Mouse (Mus musculus): ENCODE results near the gene Slc16a13. TPM values are rescaled to one million over a fixed set of nuclear protein-coding genes. Genes with fewer than 3 reads are reported as not detected.
A peak's percentile ranks its signal among the peaks of the same experiment; 100 is the strongest.

The Slc16a13 gene
- polyA plus RNA-seq, 1 experiment from 2014 or later, result 9.4 TPM

DNA sequence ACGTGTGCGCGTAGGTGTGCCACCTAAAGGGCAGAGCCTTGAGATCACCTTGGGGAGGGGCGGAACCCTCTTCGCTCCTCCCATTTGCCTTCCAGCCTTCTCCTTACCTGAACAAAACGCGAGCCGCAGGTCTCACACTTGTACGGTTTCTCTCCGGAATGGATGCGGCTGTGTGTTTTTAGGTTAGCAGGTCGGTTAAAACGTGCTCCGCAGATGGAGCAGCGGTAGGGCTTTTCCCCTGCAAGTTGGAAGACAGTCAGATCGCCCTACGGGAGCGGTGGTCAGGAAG is 5.7 kb upstream of the Slc16a13 start:
- H3K27ac ChIP-seq (ENCODE audit: low read length), result peak overlapping the region; percentile 43; the same call in 1 of the 2 replicates

DNA sequence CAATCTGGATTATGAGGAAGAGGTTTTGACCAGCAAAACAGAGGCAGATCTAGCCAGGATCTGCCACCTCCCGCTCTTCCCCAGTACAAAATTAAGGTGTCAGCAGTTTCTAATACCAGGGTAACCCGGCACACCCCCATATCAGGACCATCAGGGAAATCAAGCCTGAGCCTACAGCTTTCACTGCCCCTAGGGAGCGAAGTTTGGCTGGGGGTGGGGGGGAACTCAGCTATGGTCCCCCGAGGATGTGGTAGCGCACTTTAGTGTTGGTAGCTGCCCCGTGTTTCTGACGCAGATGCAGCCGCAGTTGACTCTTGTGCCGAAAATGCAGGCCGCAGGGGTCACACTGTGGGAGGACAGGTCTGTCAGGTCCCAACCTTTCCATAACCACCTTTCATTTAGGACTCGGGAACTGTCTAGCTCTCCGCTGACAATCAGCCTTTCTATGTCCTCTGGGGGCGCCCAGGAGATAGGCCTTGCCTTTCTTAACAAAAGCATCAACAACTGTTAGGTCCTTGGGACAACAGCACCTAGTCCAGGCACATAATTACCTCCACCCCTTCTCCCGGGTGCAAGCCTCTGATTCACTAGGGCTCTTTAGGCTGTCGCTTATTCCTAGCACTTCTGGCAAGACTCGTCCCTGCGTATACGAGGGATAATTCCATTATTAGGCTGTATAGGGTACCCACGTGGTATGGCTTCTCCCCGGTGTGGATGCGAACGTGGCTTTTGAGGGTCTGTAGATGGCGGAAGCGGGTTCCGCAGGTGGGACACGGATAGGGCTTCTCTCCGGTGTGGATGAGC is 5.1 kb upstream of the Slc16a13 start:
- Histone ChIP-seq H3K9me3 (replicated peaks; ENCODE audit: control insufficient read depth, low read length) (no peaks in the 10 kb centered on the region), H3K9ac (ENCODE audit: low read length) (peak overlapping the region; percentile 60), H3K27me3 (ENCODE audit: control insufficient read depth, insufficient read depth, low read length) (peaks cover 19% of the 10 kb centered on the region; the same call in 1 of the 2 replicates), H3K36me3 (ENCODE audit: control insufficient read depth, insufficient read depth, low read length) (no peaks in the 10 kb centered on the region), H3K4me2 (ENCODE audit: low read depth, low read length) (peak overlapping the region; percentile 55), H3K4me3 (replicated peaks; ENCODE audit: low read length) (peak overlapping the region; percentile 40), H3K4me1 (ENCODE audit: control insufficient read depth, insufficient read depth, low read length) (peaks cover 28% of the 10 kb centered on the region), H3K27ac (ENCODE audit: low read length) (peak overlapping the region; percentile 43; the same call in 1 of the 2 replicates)
- WGBS, result 31% methylated on average over 27 of the region's 27 CpGs
- no peak for ATAC-seq (ENCODE audit: insufficient read depth, low FRiP score)

More for the DNA sequence above, 5.7 kb upstream of the Slc16a13 start:
- peaks cover 19% of the 10 kb centered on the region; the same call in 1 of the 2 replicates for H3K27me3 ChIP-seq (ENCODE audit: control insufficient read depth, insufficient read depth, low read length)
- peak overlapping the region; percentile 60 for H3K9ac ChIP-seq (ENCODE audit: low read length)
- H3K4me1 ChIP-seq (ENCODE audit: control insufficient read depth, insufficient read depth, low read length), result peaks cover 27% of the 10 kb centered on the region
- no peaks in the 10 kb centered on the region for H3K36me3 ChIP-seq (ENCODE audit: control insufficient read depth, insufficient read depth, low read length)
- peak overlapping the region; percentile 55 for H3K4me2 ChIP-seq (ENCODE audit: low read depth, low read length)
- peak overlapping the region; percentile 40 for H3K4me3 ChIP-seq (replicated peaks; ENCODE audit: low read length)
- whole genome bisulfite sequencing, result 14% methylated on average over 18 of the region's 18 CpGs
- no peaks in the 10 kb centered on the region for H3K9me3 ChIP-seq (replicated peaks; ENCODE audit: control insufficient read depth, low read length)
- 0 out of 2 replicates have a peak, but pooled peaks have one; percentile 9 for ATAC-seq (ENCODE audit: insufficient read depth, low FRiP score)

DNA sequence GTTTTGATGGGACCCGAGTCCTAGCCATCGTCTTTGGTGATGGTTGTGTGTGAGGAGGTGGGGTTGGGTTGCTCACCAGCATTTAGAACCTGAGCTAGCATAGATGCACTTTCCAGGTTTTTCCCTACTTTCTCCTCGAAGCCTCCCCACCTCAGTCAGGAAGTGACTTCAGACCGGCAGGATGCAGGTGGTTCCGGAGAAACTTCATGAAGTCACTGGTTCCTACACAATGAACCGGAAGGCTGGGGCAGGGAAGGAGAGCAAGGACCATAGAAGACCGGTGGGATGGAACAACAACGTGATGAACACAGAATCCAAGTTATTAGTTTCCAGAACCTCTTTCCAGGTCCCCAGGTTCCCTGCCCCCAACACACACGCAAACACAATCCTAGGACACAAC is 2.9 kb upstream of the Slc16a13 start:
- Histone ChIP-seq H3K4me1 (ENCODE audit: control insufficient read depth, insufficient read depth, low read length) (peaks cover 27% of the 10 kb centered on the region), H3K4me3 (replicated peaks; ENCODE audit: low read length) (no peak overlapping the region), H3K4me2 (ENCODE audit: low read depth, low read length) (no peak overlapping the region), H3K36me3 (ENCODE audit: control insufficient read depth, insufficient read depth, low read length) (no peaks in the 10 kb centered on the region), H3K27me3 (ENCODE audit: control insufficient read depth, insufficient read depth, low read length) (peaks cover 13% of the 10 kb centered on the region; the same call in 1 of the 2 replicates), H3K27ac (ENCODE audit: low read length) (peak overlapping the region; percentile 48; the same call in 1 of the 2 replicates), H3K9me3 (replicated peaks; ENCODE audit: control insufficient read depth, low read length) (no peaks in the 10 kb centered on the region), H3K9ac (ENCODE audit: low read length) (no peak overlapping the region)
- 74% methylated on average over 9 of the region's 9 CpGs for WGBS
- ATAC-seq (ENCODE audit: insufficient read depth, low FRiP score), result no peak

DNA sequence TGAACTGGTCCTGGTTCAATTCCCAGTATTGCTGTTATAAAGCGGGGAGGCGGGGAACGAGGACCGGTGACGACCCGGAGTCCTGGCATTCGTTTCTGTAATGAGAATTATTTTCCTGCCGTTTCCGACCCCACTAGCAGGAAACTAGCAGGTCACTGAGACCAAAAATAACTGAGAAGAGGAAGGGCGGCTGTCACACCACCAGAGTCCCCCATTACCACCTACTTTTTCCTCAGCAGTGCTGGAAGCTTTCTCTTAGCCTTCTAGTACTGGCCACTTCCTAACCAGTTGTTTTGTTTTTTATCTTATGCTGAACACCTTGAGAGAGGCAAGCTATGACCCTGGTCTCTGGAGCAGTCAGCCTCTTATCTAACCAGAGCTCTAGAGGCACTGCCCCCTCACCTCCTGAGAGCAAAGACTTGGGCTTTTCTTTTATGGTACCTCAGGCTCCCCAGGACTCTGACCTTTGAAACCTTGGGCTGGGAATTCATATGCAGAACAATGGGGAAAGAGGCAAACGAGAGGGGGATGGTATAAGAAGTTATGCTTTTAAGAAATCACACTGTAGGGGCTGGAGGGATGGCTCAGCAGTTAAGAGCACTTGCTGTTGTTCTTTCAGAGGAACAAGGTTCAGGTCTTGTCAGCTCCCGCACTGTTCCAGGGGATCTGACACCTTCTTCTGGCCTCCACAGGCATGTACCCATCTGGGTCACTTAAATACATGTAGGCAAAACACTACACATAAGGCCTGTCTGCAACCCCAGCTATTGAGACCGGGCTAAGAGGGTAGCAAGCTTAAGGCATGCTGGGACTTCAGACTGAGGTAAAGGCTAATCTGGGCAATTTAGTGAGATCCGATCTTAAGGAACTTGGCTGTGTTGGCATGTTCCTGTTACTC is 988 bp upstream of the Slc16a13 start:
- no peak for ATAC-seq (ENCODE audit: insufficient read depth, low FRiP score)
- 16% methylated on average over 14 of the region's 14 CpGs for WGBS

DNA sequence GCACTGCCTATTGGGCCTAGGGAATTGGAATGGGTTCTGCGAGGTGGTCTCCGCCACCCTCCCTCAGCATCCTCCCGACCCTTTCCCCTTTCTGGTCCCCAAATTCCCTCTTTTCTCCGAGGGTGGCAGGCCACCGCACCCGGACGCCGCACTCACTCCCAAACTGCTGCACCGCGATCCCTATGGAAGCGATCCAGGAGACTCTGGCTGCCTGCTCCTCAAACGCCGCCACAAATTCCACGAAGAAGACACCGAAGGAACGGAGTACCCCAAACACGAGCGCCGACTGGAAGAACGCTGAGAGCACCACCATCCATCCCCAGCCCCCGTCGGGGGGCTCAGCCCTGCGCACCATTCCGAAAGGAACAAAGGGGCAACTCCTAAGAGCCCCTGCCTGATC is 541 bp downstream of the Slc16a13 start:
- 2% methylated on average over 24 of the region's 24 CpGs for WGBS

More for the DNA sequence above, 988 bp upstream of the Slc16a13 start:
- Histone ChIP-seq H3K4me2 (ENCODE audit: low read depth, low read length) (peak overlapping the region; percentile 99), H3K4me1 (ENCODE audit: control insufficient read depth, insufficient read depth, low read length) (peaks cover 17% of the 10 kb centered on the region), H3K36me3 (ENCODE audit: control insufficient read depth, insufficient read depth, low read length) (no peaks in the 10 kb centered on the region), H3K4me3 (replicated peaks; ENCODE audit: low read length) (peak overlapping the region; percentile 61), H3K27ac (ENCODE audit: low read length) (peak overlapping the region; percentile 90), H3K9me3 (replicated peaks; ENCODE audit: control insufficient read depth, low read length) (no peaks in the 10 kb centered on the region), H3K9ac (ENCODE audit: low read length) (peak overlapping the region; percentile 85), H3K27me3 (ENCODE audit: control insufficient read depth, insufficient read depth, low read length) (peaks cover 11% of the 10 kb centered on the region; the same call in 1 of the 2 replicates)

DNA sequence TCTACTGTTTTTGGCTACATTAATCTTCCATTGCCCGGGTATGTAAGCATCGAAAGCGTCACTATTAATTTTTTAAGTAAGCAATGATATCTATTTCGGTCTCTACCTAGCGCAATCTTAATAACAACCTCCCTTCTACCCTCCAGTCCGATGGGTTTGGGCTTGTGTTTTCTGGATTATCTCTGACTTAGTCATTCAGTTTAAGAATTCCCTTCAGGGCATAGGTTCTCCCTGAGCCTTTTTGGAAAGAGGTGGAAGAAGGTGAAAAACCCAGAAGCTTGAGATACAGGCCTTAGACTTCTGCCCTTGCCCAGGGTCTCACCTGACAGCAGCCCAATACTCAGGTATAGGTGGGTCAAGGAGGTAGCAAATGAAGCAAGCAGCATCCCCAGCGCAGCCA is 991 bp downstream of the Slc16a13 start:
- no peaks in the 10 kb centered on the region for H3K36me3 ChIP-seq (ENCODE audit: control insufficient read depth, insufficient read depth, low read length)
- H3K27ac ChIP-seq (ENCODE audit: low read length), result peak overlapping the region; percentile 89; the same call in 1 of the 2 replicates
- peak overlapping the region; percentile 61 for H3K4me3 ChIP-seq (replicated peaks; ENCODE audit: low read length)
- no peak for ATAC-seq (ENCODE audit: insufficient read depth, low FRiP score)
- peak overlapping the region; percentile 85 for H3K9ac ChIP-seq (ENCODE audit: low read length)
- peaks cover 17% of the 10 kb centered on the region for H3K27me3 ChIP-seq (ENCODE audit: control insufficient read depth, insufficient read depth, low read length)
- peak overlapping the region; percentile 99 for H3K4me2 ChIP-seq (ENCODE audit: low read depth, low read length)
- H3K4me1 ChIP-seq (ENCODE audit: control insufficient read depth, insufficient read depth, low read length), result peaks cover 13% of the 10 kb centered on the region
- no peaks in the 10 kb centered on the region for H3K9me3 ChIP-seq (replicated peaks; ENCODE audit: control insufficient read depth, low read length)
- 53% methylated on average over 7 of the region's 7 CpGs for WGBS

More for the DNA sequence above, 541 bp downstream of the Slc16a13 start:
- Histone ChIP-seq H3K9ac (ENCODE audit: low read length) (peak overlapping the region; percentile 85), H3K4me1 (ENCODE audit: control insufficient read depth, insufficient read depth, low read length) (peaks cover 13% of the 10 kb centered on the region), H3K27me3 (ENCODE audit: control insufficient read depth, insufficient read depth, low read length) (peaks cover 13% of the 10 kb centered on the region), H3K4me3 (replicated peaks; ENCODE audit: low read length) (peak overlapping the region; percentile 61), H3K4me2 (ENCODE audit: low read depth, low read length) (peak overlapping the region; percentile 99), H3K27ac (ENCODE audit: low read length) (peak overlapping the region; percentile 89), H3K36me3 (ENCODE audit: control insufficient read depth, insufficient read depth, low read length) (no peaks in the 10 kb centered on the region), H3K9me3 (replicated peaks; ENCODE audit: control insufficient read depth, low read length) (no peaks in the 10 kb centered on the region)
- no peak for ATAC-seq (ENCODE audit: insufficient read depth, low FRiP score)

DNA sequence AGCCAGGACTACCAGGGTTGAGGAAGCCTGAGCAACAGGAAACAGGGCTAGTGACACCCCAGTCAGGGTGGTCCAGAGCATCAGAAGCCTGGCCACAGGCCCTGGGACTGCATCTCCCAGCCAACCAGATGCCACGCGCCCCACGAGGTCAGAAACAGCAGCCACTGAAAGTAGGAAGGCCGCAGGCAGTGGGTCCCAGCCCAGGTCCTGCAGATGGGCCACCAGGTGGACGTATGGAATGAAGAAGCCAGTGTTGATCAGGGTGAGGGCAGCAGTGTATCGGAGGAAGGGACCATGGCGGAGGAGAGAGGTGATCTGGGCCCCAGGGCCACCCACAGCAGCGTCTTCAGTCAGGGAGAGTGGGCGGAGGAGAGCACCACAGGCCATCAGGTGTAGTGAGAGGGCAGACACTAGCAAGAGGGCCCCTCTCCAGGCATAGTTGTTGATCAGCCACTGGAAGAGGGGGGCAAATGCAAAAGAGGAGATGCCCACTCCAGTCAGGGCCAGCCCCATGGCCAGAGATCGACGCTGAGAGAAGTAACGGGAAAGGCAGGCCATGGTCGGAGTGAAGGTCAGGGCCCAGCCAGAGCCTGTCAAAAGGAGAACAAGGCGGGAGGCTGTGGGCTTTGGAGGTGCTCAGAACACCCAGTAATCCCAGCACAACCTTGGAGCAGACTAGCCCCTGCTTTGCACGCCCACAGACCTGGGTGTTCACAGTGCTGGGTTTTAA is 2.0 kb downstream of the Slc16a13 start:
- no peaks in the 10 kb centered on the region for H3K9me3 ChIP-seq (replicated peaks; ENCODE audit: control insufficient read depth, low read length)
- no peak overlapping the region for H3K9ac ChIP-seq (ENCODE audit: low read length)
- H3K27ac ChIP-seq (ENCODE audit: low read length), result no peak overlapping the region
- H3K4me2 ChIP-seq (ENCODE audit: low read depth, low read length), result no peak overlapping the region
- H3K4me1 ChIP-seq (ENCODE audit: control insufficient read depth, insufficient read depth, low read length), result peaks cover 13% of the 10 kb centered on the region
- 90% methylated on average over 15 of the region's 15 CpGs for WGBS
- peaks cover 26% of the 10 kb centered on the region for H3K27me3 ChIP-seq (ENCODE audit: control insufficient read depth, insufficient read depth, low read length)
- no peaks in the 10 kb centered on the region for H3K36me3 ChIP-seq (ENCODE audit: control insufficient read depth, insufficient read depth, low read length)
- ATAC-seq (ENCODE audit: insufficient read depth, low FRiP score), result no peak
- no peak overlapping the region for H3K4me3 ChIP-seq (replicated peaks; ENCODE audit: low read length)

DNA sequence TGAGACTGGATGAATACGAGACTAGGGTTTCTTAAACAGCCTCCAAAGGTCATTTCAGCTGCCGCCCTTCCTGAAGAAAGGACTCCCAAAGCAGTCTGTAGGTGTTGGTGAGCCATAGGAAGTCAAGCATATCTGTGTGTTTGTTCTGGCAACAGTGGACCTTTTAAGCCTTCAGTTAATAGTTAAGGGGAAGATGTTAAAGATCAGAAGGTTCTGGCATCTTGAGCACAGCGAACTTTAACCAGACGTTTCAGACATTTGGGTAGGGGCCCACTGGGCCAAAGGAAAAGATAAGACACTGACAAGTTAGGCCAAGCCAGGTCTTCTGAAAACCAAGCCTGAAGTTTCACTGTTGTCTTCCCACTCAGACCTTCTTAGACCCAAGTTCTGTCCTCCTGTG is 2.8 kb downstream of the Slc16a13 start:
- H3K27ac ChIP-seq (ENCODE audit: low read length), result no peak overlapping the region
- no peak overlapping the region for H3K4me3 ChIP-seq (replicated peaks; ENCODE audit: low read length)
- H3K9ac ChIP-seq (ENCODE audit: low read length), result no peak overlapping the region
- no peaks in the 10 kb centered on the region for H3K36me3 ChIP-seq (ENCODE audit: control insufficient read depth, insufficient read depth, low read length)
- no peak for ATAC-seq (ENCODE audit: insufficient read depth, low FRiP score)
- no peak overlapping the region for H3K4me2 ChIP-seq (ENCODE audit: low read depth, low read length)
- H3K9me3 ChIP-seq (replicated peaks; ENCODE audit: control insufficient read depth, low read length), result no peaks in the 10 kb centered on the region
- WGBS, result 79% methylated on average over 4 of the region's 4 CpGs
- H3K4me1 ChIP-seq (ENCODE audit: control insufficient read depth, insufficient read depth, low read length), result peaks cover 13% of the 10 kb centered on the region
- peaks cover 33% of the 10 kb centered on the region for H3K27me3 ChIP-seq (ENCODE audit: control insufficient read depth, insufficient read depth, low read length)

Data from stomach, embryonic 16.5 days (tissue).